Mouse (Mus musculus): ENCODE results near the gene Abl2.
"Not testable (repeated sequence)": the region's sequence is repeated elsewhere in the genome, so short reads cannot be mapped to it uniquely, and the experiment has no call there.

The Abl2 gene

GRCm38 (mm10) chr1:156558024-156558930 is at the start of gene Abl2:
Abl2 (plus strand) TSS chr1:156558786.
- in situ Hi-C loops (cut with MboI, MseI), result no loop called here

GRCm38 (mm10) chr1:156520136-156520780 is 38.3 kb upstream of the Abl2 start:
- in situ Hi-C loops (cut with MboI, MseI), result no loop called here

- in situ Hi-C loops (cut with MboI, MseI), result no loop called here
Observed at GRCm38 (mm10) chr1:156521796-156522517, 36.6 kb upstream of the Abl2 start.

- in situ Hi-C loops (cut with MboI, MseI), result not testable (repeated sequence)
Observed at GRCm38 (mm10) chr1:156523842-156524241, 34.7 kb upstream of the Abl2 start, which contains the start of gene Gm10031. Gm10031 (plus strand) TSS chr1:156524012.

GRCm38 (mm10) chr1:156532476-156533175 is 26.0 kb upstream of the Abl2 start:
- in situ Hi-C loops (cut with MboI, MseI), result not testable (repeated sequence)

GRCm38 (mm10) chr1:156533483-156533882 is 25.1 kb upstream of the Abl2 start:
- in situ Hi-C loops (cut with MboI, MseI), result no loop called here

GRCm38 (mm10) chr1:156533911-156534310 is 24.7 kb upstream of the Abl2 start:
- in situ Hi-C loops (cut with MboI, MseI), result no loop called here

- in situ Hi-C loops (cut with MboI, MseI), result no loop called here
Observed at GRCm38 (mm10) chr1:156537031-156537430, 21.6 kb upstream of the Abl2 start.

- in situ Hi-C loops (cut with MboI, MseI), result no loop called here
Observed at GRCm38 (mm10) chr1:156537701-156538100, 20.9 kb upstream of the Abl2 start.

- in situ Hi-C loops (cut with MboI, MseI), result no loop called here
Observed at GRCm38 (mm10) chr1:156538382-156538781, 20.2 kb upstream of the Abl2 start.

- in situ Hi-C loops (cut with MboI, MseI), result no loop called here
Observed at GRCm38 (mm10) chr1:156539787-156540560, 18.6 kb upstream of the Abl2 start.

GRCm38 (mm10) chr1:156543999-156544398 is 14.6 kb upstream of the Abl2 start:
- in situ Hi-C loops (cut with MboI, MseI), result no loop called here

GRCm38 (mm10) chr1:156558950-156559640 is 509 bp downstream of the Abl2 start:
- in situ Hi-C loops (cut with MboI, MseI), result no loop called here

GRCm38 (mm10) chr1:156559641-156560020 is 1.0 kb downstream of the Abl2 start:
- in situ Hi-C loops (cut with MboI, MseI), result loop anchor here (10.0 kb wide), 1 partner anchor 55 kb away; no protein-coding TSS in a partner anchor

GRCm38 (mm10) chr1:156560500-156560899 is 1.9 kb downstream of the Abl2 start:
- in situ Hi-C loops (cut with MboI, MseI), result loop anchor here (10.0 kb wide), 1 partner anchor 54 kb away; no protein-coding TSS in a partner anchor

- in situ Hi-C loops (cut with MboI, MseI), result loop anchor here (10.0 kb wide), 1 partner anchor 49 kb away; no protein-coding TSS in a partner anchor
Observed at GRCm38 (mm10) chr1:156565328-156565727, 6.7 kb downstream of the Abl2 start.

GRCm38 (mm10) chr1:156566132-156566531 is 7.5 kb downstream of the Abl2 start:
- in situ Hi-C loops (cut with MboI, MseI), result loop anchor here (10.0 kb wide), 1 partner anchor 49 kb away; no protein-coding TSS in a partner anchor

- in situ Hi-C loops (cut with MboI, MseI), result loop anchor here (10.0 kb wide), 1 partner anchor 45 kb away; no protein-coding TSS in a partner anchor
Observed at GRCm38 (mm10) chr1:156569615-156570014, 11.0 kb downstream of the Abl2 start.

- in situ Hi-C loops (cut with MboI, MseI), result no loop called here
Observed at GRCm38 (mm10) chr1:156572952-156573351, 14.4 kb downstream of the Abl2 start.

- in situ Hi-C loops (cut with MboI, MseI), result no loop called here
Observed at GRCm38 (mm10) chr1:156581149-156581548, 22.6 kb downstream of the Abl2 start.
